Mouse (Mus musculus) forebrain, embryonic 16.5 days (tissue): ENCODE results near the gene Slc30a6. TPM values are rescaled to one million over a fixed set of nuclear protein-coding genes. Genes with fewer than 3 reads are reported as not detected.
A peak's percentile ranks its signal among the peaks of the same experiment; 100 is the strongest.

Experiments used
- ATAC-seq: fragments of 200-750 bp; cut with Nextera tagmentation; 2 replicates; pipeline ENCODE4 v1.8.0; 2017; ENCODE audit warnings: mild to moderate bottlenecking, moderate library complexity
- H3K27ac ChIP-seq: fragments of 300-500 bp; sonication (generic); 2 replicates; pipeline ENCODE4 v1.5.1; 2014; ENCODE audit warnings: low read length, control low read depth
- H3K27me3 ChIP-seq: fragments of 300-500 bp; sonication (generic); replicated peaks from 2 replicates; pipeline ENCODE4 v1.6.1; 2014; ENCODE audit warnings: low read length; ENCODE audit not compliant: control insufficient read depth, insufficient read depth
- H3K36me3 ChIP-seq: fragments of 300-500 bp; sonication (generic); 2 replicates; pipeline ENCODE4 v1.6.1; 2014; ENCODE audit not compliant: control insufficient read depth, insufficient read depth
- H3K4me1 ChIP-seq: fragments of 300-500 bp; sonication (generic); replicated peaks from 2 replicates; pipeline ENCODE4 v1.6.1; 2014; ENCODE audit warnings: low read length; ENCODE audit not compliant: control insufficient read depth, insufficient read depth
- H3K4me2 ChIP-seq: fragments of 300-500 bp; sonication (generic); 2 replicates; pipeline ENCODE4 v1.6.1; 2014; ENCODE audit warnings: mild to moderate bottlenecking, low read length, control low read depth
- H3K4me3 ChIP-seq: fragments of 300-500 bp; sonication (generic); replicated peaks from 2 replicates; pipeline ENCODE4 v1.5.1; 2014; ENCODE audit warnings: mild to moderate bottlenecking, low read length, control low read depth
- H3K9ac ChIP-seq: fragments of 300-500 bp; sonication (generic); replicated peaks from 2 replicates; pipeline ENCODE4 v1.6.1; 2014; ENCODE audit warnings: low read depth, low read length, control low read depth
- H3K9me3 ChIP-seq: fragments of 300-500 bp; sonication (generic); 2 replicates; pipeline ENCODE4 v1.6.1; 2016; ENCODE audit warnings: low read length; ENCODE audit not compliant: control insufficient read depth
- WGBS: fragments of 180-500 bp; shearing (Covaris S2); extraction: QIAGEN DNeasy Blood & Tissue Kit; methylation state at CpG from one replicate; pipeline ENCODE4 v1.1.7; 2014; 5-methylcytosine and 5-hydroxymethylcytosine counted together
- polyA plus RNA-seq: library from polyadenylated mRNA; unstranded; fragments of >200 nt; fragmentation: Nextera tagmentation; extraction: Ambion mirVana; gene quantifications from 2 replicates; pipeline ENCODE4 v1.2.1, GENCODE M21; 2015

Slc30a6 gene
- polyA plus RNA-seq, 1 experiment from 2014 or later = 31.4 TPM

GRCm38 (mm10) chr17:74402486-74403222, 7.2 kb downstream of the Slc30a6 start:
- Histone ChIP-seq H3K4me1 (no peaks in the 10 kb centered on the region), H3K4me2 (no peak overlapping the region), H3K9me3 (no peaks in the 10 kb centered on the region), H3K4me3 (no peak overlapping the region), H3K9ac (no peak overlapping the region), H3K27me3 (no peaks in the 10 kb centered on the region), H3K27ac (no peak overlapping the region), H3K36me3 (peaks cover 26% of the 10 kb centered on the region)
- 95% methylated on average over 12 of the region's 12 CpGs for WGBS
- ATAC-seq = no peak

GRCm38 (mm10) chr17:74406487-74406886, 11.1 kb downstream of the Slc30a6 start:
- Histone ChIP-seq H3K4me2 (no peak overlapping the region), H3K36me3 (peaks cover 36% of the 10 kb centered on the region), H3K9me3 (no peaks in the 10 kb centered on the region), H3K27me3 (no peaks in the 10 kb centered on the region), H3K4me1 (no peaks in the 10 kb centered on the region), H3K27ac (no peak overlapping the region), H3K9ac (no peak overlapping the region), H3K4me3 (no peak overlapping the region)
- WGBS = 89% methylated on average over 8 of the region's 8 CpGs
- ATAC-seq = no peak

- peaks cover 20% of the 10 kb centered on the region for H3K36me3 ChIP-seq
- H3K4me1 ChIP-seq = no peaks in the 10 kb centered on the region
- ATAC-seq = no peak
- H3K9ac ChIP-seq = no peak overlapping the region
- no peaks in the 10 kb centered on the region for H3K9me3 ChIP-seq
- no peaks in the 10 kb centered on the region for H3K27me3 ChIP-seq
- WGBS = 70% methylated on average over 4 of the region's 4 CpGs
- no peak overlapping the region for H3K4me2 ChIP-seq
- H3K4me3 ChIP-seq = no peak overlapping the region
- no peak overlapping the region for H3K27ac ChIP-seq
Measured at GRCm38 (mm10) chr17:74409722-74410121, 14.3 kb downstream of the Slc30a6 start.

- no peaks in the 10 kb centered on the region for H3K4me1 ChIP-seq
- H3K27me3 ChIP-seq = no peaks in the 10 kb centered on the region
- H3K36me3 ChIP-seq = peaks cover 23% of the 10 kb centered on the region
- H3K4me3 ChIP-seq = no peak overlapping the region
- no peak overlapping the region for H3K4me2 ChIP-seq
- no peak overlapping the region for H3K27ac ChIP-seq
- H3K9ac ChIP-seq = no peak overlapping the region
- ATAC-seq = no peak
- no peaks in the 10 kb centered on the region for H3K9me3 ChIP-seq
- 87% methylated on average over 8 of the region's 8 CpGs for WGBS
Measured at GRCm38 (mm10) chr17:74413324-74413723, 17.9 kb downstream of the Slc30a6 start.

- ATAC-seq = no peak
- H3K27me3 ChIP-seq = no peaks in the 10 kb centered on the region
- H3K4me2 ChIP-seq = no peak overlapping the region
- H3K4me3 ChIP-seq = no peak overlapping the region
- H3K9me3 ChIP-seq = no peaks in the 10 kb centered on the region
- no peak overlapping the region for H3K27ac ChIP-seq
- 77% methylated on average over 1 of the region's 1 CpGs for WGBS
- no peaks in the 10 kb centered on the region for H3K4me1 ChIP-seq
- no peak overlapping the region for H3K9ac ChIP-seq
- peaks cover 28% of the 10 kb centered on the region for H3K36me3 ChIP-seq
Measured at GRCm38 (mm10) chr17:74414671-74415070, 19.3 kb downstream of the Slc30a6 start.

GRCm38 (mm10) chr17:74416841-74417360, 21.5 kb downstream of the Slc30a6 start:
- ATAC-seq = no peak
- H3K4me2 ChIP-seq = no peak overlapping the region
- H3K27ac ChIP-seq = no peak overlapping the region
- no peaks in the 10 kb centered on the region for H3K9me3 ChIP-seq
- WGBS = 91% methylated on average over 8 of the region's 8 CpGs
- peaks cover 23% of the 10 kb centered on the region for H3K36me3 ChIP-seq
- H3K4me1 ChIP-seq = no peaks in the 10 kb centered on the region
- H3K4me3 ChIP-seq = no peak overlapping the region
- H3K9ac ChIP-seq = no peak overlapping the region
- H3K27me3 ChIP-seq = no peaks in the 10 kb centered on the region

- 51% methylated on average over 4 of the region's 4 CpGs for WGBS
- ATAC-seq = no peak
- H3K27me3 ChIP-seq = no peaks in the 10 kb centered on the region
- peaks cover 25% of the 10 kb centered on the region for H3K36me3 ChIP-seq
- no peak overlapping the region for H3K4me3 ChIP-seq
- no peak overlapping the region for H3K27ac ChIP-seq
- H3K9ac ChIP-seq = no peak overlapping the region
- no peaks in the 10 kb centered on the region for H3K4me1 ChIP-seq
- no peaks in the 10 kb centered on the region for H3K9me3 ChIP-seq
- no peak overlapping the region for H3K4me2 ChIP-seq
Measured at GRCm38 (mm10) chr17:74418171-74418570, 22.8 kb downstream of the Slc30a6 start.

- Histone ChIP-seq H3K4me3 (no peak overlapping the region), H3K9ac (no peak overlapping the region), H3K9me3 (no peaks in the 10 kb centered on the region), H3K36me3 (peaks cover 27% of the 10 kb centered on the region), H3K27ac (no peak overlapping the region), H3K4me2 (no peak overlapping the region), H3K27me3 (no peaks in the 10 kb centered on the region), H3K4me1 (0 out of 2 replicates have a peak, but pooled peaks cover 5% of the 10 kb centered on the region)
- 63% methylated on average over 2 of the region's 2 CpGs for WGBS
- no peak for ATAC-seq
Measured at GRCm38 (mm10) chr17:74420656-74421055, 25.2 kb downstream of the Slc30a6 start.

- ATAC-seq = peak; percentile 78
- Histone ChIP-seq H3K4me2 (no peak overlapping the region), H3K36me3 (peaks cover 20% of the 10 kb centered on the region), H3K27me3 (no peaks in the 10 kb centered on the region), H3K4me3 (no peak overlapping the region), H3K9ac (no peak overlapping the region), H3K9me3 (no peaks in the 10 kb centered on the region), H3K27ac (no peak overlapping the region), H3K4me1 (0 out of 2 replicates have a peak, but pooled peaks cover 5% of the 10 kb centered on the region)
- WGBS = 64% methylated on average over 12 of the region's 12 CpGs
Measured at GRCm38 (mm10) chr17:74424401-74425005, 29.1 kb downstream of the Slc30a6 start.
